Mouse (Mus musculus): ENCODE measurements around the gene Nadk.
"Not testable (repeated sequence)": the region's sequence is repeated elsewhere in the genome, so short reads cannot be mapped to it uniquely, and the experiment has no call there.

Nadk gene

DNA sequence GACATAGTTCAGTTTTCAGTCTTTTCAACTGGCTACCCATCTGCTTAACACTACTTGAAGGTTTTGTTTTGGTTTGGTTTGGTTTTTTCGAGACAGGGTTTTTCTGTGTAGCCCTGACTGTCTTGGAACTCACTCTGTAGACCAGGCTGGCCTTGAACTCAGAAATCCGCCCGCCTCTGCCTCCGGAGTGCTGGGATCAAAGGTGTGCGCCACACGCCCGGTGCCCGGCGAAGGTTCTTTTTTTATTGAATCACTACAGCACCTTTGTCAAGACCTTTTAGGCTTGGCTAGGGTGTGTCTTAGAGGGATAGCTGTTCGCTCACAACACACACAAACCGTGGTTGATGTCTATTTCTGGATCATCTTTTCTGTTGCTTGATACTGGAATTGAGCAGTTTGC is 8.1 kb downstream of the Nadk start:
- not testable (repeated sequence) for DNase-seq

DNA sequence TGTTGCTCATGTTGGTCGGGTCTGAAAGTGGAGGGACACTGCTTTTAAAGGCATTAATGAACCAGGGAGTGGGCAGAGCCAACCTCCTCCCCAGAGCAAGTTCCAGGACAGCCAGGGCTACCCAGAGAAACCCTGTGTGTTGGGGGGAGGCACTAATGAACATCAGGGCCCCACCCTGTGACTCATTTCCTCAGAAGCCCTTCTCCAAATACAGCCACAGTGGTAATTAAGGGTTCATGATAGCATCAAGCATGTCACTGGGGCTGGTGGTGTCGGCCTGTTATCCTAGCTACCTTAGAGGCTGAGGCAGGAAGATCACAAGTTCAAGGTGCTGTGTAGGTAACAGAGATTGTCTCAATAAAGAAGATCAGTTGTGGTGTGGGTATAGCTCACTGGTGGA is 9.3 kb downstream of the Nadk start:
- DNase-seq: no peak

DNA sequence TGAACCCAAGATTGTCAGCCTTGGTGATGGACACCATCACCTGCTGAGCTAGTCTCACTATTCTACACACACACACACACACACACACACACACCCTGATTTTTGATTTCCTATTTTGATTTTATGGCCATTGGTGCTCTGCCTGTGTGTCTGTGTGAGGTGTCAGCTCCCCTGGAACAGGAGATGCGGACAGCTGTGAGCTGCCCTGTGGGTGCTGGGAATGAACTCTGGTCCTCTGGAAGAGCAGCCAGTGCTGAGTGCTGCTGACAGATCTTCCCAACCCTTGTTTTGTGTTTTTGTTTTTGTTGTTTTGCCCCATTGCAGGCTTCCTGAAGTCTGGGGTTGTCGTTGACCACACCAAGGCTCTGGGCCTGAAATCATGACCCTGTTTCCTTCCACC is 11.0 kb downstream of the Nadk start:
- no peak for DNase-seq

DNA sequence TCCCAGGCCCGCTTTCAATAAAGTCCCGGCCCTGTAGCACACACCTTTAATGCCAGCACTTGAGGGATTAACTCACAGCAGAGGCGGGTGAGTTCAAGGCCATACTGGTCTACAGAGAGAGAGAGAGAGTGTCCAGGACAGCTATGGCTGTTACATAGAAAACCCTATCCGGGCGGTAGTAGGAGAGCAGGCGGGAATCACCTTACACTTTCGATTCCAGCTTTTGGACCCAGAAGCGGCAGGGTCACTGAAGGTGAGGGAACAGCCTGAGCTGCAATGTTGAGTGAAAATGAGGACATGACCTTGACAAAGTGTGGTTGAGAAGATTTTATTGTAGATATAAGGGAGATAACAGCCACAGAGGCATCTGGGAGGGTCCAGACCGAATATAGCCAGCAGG is 11.7 kb downstream of the Nadk start:
- no peak for DNase-seq

DNA sequence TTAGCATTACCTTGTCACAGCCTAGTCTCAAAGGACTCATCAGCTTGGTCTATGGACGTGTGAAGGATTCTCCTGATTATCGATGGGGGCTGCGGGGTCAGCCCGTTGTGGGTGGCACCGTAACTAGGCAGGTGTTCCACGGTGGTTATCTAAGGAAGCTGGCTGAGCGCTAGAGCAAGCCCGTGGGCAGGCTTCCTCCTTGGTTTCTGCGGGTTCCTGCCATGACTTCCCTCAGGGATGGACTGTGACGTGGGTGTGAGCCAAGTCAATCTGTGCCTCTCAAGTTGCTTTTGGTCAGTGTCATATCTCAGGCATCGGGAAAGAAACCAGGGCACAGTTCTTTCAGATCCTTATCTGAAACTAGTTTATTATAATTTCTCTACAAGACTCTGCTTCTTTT is 12.8 kb downstream of the Nadk start:
- DNase-seq: no peak

DNA sequence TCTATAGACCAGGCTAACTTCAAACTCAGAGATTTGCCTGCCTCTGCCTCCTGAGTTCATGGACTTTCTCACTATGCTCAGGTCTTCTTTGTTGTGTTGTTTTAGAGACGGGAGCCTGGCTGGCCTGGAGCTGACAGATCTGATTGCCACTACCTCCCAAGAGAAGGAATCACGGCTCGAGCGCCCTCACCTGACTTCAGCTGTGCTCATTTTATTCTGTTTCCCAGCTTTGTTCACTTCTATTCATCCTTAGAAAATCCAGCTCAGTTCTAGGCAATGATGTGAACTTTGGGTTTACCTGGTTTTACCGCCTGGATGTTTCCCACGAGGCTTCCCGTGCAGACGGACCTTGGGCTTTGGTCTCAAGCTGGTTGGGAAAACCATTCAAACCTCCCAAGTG is 13.3 kb downstream of the Nadk start:
- no peak for DNase-seq

DNA sequence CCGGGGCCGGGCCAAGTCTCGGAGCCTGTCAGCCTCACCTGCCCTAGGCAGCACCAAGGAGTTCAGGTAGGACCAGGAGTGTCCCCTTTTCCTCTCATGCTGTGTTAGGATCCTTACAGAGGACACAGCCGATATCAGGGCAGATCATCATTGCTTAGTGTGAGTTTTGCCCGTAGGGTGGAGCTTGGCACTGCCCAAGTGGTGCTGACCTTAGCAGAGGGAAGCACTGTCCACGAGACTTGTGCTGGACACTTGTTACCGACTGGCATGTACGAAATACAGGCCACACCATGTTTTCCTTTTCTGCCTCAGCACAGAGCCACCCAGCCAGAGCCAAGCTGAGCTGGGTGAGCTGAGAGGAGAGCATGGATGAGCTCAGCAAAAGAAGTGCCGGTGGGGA is 15.0 kb downstream of the Nadk start:
- no peak for DNase-seq

DNA sequence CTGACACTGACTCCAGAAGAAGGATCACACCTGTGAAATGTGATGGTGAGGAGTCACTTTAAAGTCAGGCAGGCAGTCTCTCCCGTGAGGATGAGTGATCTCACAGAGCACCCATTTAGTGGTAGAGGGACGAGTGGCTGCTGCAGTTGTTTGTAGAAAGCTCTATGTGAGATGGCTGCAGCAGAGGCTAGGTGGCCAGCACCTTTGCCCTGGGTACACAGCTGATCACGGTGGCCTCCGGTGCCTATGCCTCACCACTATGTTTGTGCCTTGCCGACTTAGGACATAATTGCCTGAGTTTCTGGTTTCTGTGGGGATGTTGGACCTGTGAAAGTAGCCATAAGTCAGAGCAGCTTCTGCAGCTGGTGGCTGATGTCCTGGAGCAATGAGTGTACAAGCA is 15.6 kb downstream of the Nadk start:
- no peak for DNase-seq

DNA sequence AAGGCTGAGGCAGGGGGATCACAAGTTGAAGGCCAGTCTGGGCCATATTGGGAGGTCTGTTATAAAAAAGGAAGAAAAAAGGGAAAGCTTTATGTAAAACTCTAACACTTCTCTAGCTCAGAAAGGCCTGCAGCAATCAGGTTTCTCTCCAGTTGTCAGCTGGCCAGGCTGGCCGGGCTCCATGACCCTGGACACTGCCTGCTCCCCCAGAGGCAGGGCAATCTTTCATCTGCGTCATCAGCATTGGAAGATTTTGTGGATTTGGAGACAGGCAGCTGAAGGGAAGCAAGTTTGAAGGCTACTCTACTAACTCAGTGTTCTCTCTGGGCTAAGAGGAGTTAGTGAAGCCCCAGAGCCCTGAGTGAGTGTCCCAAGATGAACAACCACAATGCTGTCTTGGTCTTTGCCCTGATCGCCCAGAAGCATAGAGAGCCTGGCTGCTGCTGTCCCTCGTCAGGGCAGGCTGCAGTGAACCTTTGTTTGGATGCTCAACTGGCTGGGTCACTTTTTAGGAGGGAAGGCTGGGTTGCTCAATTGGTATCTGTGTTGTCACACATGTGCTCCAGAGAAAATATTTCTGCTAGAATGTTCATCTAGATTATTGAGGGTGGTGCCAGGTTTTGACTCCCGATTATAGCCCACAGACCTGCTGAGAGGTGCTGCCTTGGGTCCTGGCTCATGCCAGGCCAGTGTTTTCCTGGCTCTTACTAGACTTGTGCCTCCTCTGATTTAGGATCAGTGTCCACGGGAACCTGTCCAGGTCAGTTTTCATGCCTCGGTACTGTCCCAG is 16.4 kb downstream of the Nadk start:
- DNase-seq: peak in 1 of 2 experiments; percentile 59

DNA sequence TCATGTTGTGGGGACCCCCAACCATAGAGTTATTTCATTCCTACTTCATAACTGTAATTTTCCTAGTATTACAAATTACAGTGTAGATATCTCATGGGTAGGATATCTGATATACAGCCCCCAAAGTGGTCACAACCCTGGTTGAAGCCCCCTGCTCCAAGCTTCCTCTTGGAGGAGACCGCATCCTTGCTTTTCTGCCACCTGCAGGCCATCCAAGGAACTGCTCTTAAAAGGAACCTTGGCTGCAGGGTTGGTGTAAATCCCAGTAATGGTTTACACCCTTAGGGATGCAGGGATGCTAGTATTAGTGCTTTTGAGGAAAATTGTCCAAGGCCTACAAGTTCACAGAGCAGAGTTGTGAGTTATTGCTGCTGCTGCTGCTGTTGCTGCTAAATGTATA is 18.2 kb downstream of the Nadk start:
- DNase-seq: peak in 1 of 2 experiments; percentile 69

DNA sequence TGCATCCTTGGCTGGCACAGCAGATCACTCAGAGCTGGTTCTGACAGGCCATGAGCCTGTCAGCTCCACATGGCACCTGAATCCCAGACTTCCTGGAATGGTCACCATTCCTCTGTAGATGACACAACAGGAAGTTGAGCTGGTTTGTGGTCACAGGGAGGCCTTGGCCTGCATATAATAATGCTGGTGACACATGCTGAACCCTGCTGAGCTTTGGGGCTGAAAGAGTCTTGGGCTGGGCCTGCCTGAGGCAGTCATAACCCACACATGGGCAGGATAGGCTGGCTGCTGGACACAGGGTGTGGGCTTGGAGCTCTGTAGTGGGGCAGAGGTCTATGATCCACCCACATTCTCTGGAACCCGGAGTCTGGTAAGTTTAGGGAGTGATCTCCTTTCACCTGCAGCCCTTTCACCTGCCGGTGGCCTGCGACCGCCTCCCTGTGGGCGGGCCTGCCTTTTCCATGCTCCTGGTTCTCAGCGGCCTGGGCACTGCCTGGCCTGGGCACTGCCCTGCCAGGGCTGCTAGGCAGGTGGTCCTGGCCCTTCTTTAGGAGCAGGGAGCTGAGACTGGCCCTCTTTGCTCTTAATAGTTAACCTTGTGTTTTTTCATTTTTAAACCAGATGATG is 20.2 kb downstream of the Nadk start:
- DNase-seq: no peak

DNA sequence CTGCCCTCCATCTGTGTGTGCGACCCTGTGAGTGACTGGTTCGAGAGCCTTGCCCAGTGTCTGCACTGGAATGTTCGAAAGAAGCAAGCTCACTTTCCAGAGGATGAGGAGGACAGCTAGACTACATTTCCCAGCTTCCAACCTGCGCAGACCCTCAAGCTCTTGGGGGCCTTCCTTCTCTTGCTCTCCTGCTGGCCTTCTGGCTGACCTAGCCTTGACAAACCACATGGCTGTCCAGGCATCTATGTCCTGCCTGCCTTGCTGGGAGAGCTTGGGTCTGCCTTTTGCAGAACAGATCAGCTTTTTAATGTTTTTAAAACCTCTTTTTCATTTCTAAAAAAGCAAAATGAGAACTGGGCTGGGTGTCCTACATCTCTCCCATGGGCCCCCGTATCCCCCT is 27.2 kb downstream of the Nadk start:
- no peak for DNase-seq

DNA sequence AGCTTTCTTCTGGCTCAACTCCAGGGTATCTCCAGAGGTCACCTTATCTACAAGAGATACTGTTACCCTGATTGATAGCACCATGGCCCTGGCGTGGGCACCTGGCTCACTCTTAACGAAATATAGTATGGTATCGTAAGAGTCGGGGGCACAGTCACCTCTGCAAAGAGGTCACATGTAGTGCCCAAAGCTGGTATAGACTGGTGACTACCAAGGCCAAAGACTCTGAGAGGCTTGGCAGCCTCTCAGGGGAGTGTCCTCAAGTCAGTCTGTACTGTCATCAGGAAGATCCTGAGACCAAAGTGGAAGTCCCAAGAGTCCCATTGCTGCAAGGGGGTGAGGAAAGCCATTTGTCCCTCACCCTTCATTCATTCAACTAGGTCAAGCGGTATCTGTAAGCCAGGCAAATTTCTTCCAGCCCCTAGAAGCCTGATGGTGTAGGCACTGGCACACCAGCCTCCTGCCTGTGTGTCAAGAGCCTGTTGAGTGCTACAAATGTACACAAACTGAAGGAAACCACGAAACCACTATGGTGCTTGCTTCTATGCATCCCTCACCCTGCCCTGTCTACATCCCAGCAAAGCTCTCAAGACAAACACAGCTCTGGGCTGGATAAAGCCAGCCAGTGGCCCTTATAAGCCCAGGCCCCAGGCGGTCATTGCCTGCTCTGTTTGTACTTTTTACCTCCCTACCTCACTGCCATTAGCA is 29.0 kb downstream of the Nadk start:
- no peak for DNase-seq

DNA sequence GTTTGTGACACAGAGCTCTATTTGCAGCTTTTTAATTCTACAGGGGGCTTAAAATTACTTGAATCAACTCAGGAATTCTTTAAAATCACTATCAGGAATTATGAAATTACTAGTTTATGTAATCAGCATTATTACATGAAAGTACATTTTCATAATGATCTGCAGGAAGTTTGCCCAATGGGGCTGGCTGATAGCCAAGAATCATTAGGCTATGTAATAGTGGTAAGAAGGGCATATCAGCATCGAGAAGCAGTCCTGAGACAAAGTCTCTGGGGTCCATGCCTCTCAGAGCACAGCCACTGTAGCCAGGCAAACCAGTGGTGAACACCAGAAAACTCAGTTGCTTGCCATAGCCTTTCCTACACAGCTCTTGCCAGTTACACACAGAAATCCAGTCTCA is 31.6 kb downstream of the Nadk start:
- peak in 1 of 2 experiments; percentile 27 for DNase-seq

DNA sequence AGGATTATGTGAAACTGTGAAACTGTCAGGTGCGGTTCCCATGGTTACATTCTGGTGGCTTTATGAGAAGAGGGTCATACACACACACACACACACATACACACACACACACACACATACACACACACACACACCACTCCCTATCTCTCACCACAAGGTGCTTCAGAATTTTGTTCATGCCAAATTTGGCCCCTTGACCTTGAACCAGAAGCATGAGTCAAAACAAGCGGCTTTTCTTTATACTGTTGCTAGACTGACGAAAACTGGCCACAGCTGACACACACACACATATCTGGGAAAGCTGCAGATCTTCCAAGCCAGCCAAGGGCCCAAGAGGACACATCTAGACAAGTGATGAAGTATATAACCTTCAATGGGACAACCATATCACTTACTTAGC is 33.6 kb downstream of the Nadk start:
- no peak for DNase-seq

DNA sequence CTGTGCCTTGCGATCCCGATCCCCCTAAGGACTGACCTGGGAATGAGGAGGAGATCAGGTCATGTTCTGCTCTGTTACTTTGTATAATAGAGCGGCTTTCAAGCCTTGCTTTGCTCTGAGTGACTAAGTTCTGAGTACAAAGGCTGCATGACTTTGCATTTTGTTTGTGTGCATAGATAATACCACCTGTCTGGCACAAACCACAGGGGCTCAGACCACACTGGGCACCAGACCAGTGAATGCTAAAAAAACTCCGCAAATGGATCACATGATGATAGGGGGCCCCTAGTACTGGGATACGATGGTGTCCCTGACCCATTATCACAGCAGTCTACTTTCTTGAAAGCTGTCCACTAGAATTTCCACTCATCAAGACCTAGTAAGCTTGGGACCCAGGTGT is 34.4 kb downstream of the Nadk start:
- DNase-seq: no peak

DNA sequence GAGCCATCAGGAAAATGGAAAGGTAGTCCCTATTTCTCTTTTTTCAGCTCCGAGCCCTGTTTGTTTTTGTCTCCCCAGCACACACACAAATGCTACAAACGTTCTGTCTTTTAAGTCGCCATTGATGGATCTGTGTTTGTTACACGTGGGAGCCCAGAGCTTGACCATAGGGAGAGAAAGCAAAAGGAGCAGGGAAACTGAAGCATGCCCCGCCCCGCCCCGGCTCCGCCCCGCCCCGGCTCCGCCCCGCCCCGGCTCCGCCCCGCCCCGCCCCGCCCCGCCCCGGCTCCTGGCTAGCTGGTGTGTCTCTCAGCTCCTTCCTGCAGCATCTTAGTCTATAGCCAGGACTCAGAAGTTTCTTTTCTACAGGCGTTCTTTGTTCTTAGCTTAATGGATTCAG is 36.4 kb downstream of the Nadk start:
- DNase-seq: no peak

DNA sequence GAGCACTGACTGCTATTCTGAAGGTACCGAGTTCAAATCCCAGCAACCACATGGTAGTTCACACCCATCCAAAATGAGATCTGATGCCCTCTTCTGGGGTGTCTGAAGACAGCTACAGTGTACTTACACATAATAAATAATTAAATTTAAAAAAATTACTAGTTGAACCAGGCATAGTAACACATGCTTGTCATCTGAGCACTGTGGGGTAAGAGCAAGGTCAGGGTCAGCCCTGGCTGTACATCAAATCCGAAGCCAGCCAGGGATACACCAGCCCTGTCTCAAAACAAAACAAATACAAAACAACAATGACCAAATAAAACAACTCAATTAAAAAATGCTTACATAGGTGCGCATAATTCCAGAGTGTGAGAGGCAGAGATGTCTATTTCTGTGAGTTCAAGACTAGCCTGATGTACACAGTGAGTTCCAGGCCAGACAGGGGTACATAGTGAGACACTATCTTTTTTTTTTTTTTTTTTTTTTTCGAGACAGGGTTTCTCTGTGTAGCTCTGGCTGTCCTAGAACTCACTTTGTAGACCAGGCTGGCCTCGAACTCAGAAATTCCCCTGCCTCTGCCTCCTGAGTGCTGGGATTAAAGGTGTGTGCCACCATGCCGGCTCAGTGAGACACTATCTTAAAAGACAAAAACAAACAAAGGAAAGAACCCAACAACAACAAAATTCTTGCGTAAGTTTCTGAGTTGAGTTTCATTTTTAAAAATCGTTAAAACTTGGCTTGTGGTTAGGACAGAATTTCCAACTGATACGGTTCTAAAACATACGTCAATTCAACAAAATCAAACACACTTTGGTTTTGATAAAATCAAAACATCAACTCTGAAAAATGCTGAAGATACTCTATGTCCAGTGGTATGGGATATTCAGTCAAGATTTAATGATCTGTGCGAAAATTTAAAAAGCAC is 38.0 kb downstream of the Nadk start:
- DNase-seq: no peak

DNA sequence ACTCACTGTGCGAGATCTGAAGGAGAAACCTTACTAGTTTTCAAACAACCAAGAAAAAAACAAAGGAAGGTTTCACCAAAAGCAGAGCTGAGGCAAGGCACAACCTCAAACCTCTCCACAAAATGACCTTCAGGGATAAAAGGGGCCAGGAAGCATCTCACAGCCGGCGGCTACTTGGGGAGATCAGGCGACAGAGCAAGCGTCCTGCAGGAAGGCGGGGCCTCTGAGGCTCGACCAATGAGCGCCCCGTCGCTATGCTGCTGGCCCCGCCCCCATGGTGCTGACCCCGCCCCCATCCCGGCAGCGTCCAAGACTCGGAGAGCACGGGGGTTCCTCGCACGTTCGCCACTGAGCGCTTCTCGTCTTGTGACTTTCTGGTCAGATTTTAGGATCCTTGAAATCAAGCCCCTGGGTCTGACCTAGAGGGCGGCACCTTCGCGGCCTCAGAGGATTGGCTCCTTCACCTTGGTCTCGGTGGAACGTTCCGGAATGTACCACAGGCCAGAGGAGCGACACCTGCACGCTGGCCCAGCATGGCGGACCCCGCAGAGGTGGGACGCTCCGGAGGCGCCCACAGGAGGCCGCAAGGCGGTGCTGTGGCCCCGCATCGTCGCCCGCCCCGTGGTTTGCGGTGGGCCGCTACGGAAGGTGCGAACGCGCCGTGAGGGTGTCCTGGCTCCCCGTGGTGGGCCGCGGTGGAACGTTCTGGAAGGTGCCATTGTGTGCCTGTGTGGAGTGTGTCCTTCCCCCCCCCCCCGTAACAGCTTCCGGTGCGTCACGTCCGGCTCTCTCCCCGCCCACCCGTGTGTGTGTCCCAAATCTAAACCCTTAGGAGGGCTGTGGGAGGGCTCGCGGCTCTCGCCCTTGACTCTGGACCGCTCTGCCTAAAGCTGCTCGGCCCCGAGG is 39.2 kb downstream of the Nadk start, which contains the start of gene Slc35e2:
TSS of gene Slc35e2 (plus strand) at position 326 of the 906 bp plus-strand sequence.
- peak; percentile 93 to 94 for DNase-seq

DNA sequence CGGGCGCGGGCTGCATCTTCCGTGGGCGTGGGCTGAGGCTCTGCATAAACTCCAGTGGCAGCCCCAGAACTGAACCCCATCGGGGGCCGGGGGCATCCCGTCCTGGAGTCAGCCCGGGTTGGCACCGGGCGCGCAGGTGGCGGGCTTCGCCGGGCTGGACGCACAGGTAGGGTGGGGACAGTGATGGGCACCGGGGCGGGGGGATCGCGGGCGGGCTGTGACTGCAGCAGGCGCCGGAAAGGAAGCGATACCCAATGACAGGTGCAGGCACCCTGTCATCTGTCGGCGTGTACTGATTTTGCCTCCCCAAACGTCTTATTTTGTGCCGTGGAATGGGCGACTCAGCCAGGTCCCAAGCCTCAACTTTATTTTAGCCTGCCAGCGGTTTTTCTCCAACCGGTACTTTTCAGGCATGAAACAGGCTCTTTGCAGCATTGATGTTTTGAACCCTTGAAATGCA is 39.8 kb downstream of the Nadk start:
- no peak for DNase-seq

DNA sequence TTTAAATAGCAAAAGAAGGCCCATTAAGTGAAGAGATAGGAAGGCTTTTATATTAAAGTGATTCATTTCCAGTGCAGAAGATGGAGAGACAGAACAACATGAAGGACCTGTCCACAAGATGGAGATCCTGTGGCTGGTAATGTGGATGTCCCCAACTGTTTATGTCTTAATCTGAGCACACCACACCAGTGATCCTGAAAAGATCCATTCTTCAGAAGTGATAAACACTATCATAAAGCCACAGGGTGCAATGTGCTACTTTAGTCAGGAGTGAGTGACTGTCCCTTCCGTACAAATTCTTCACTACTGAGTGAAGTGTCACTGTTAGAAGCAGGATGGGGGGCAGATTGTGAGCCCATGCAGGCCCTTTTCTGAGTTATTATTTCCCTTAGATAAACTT is 40.6 kb downstream of the Nadk start:
- DNase-seq: no peak

DNA sequence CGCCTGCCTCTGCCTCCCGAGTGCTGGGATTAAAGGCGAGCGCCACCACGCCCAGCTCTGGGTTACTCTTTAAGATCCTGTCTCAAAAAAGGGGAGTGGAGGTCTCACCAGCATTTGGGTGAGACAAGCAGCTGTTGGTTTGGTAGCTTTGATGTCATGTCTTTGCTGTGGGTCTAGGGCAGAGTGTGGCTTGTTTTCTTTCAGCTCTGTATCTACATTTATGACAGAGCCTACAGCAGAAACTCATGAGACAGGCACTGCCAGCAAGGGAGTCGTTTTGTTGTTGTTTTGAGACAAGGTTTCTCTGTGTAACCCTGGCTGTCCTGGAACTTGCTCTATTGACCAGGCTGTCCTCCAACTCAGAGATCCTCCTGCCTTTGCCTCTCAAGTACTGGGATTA is 41.6 kb downstream of the Nadk start:
- DNase-seq: no peak
